Mouse (Mus musculus): ENCODE results near the gene Rfpl4.

- TF ChIP-seq CTCF (IDR thresholded peaks at IDR 0.05; ENCODE audit: low read depth) (no peak), EP300 (IDR thresholded peaks at IDR 0.05; ENCODE audit: low read depth) (no peak)
Observed at GRCm38 (mm10) chr7:5074984-5075383, 41.8 kb downstream of the Rfpl4 start.

Measured in heart, postnatal 0 days (tissue).